Mouse (Mus musculus): ENCODE measurements at regions not wholly inside any gene's neighbourhood (a gene's known extent, or its start where the extent isn't known, plus 50 kb on each side); places are given as distances from the start of the nearest gene placed in this dataset.

DNA sequence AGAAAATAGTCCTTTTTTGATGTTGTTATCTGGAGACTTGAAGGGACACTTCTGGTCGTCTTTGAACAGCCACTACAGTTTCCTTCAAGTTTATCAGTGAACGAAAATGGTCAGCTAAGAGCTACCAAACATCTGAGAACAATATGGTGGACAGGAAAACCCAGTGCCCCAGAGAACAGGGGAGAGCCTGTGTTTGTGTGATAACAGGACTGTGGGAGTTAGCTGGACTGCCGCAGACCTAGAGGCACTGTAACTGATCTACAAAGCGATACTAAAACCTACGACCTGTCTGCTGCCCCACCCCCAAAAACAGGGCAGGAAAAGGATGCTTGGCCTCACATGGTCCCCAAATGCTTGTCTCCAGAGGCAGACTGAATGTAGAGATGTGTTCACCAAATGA is 175.5 kb downstream of the Mreg start:
- no peak for DNase-seq

DNA sequence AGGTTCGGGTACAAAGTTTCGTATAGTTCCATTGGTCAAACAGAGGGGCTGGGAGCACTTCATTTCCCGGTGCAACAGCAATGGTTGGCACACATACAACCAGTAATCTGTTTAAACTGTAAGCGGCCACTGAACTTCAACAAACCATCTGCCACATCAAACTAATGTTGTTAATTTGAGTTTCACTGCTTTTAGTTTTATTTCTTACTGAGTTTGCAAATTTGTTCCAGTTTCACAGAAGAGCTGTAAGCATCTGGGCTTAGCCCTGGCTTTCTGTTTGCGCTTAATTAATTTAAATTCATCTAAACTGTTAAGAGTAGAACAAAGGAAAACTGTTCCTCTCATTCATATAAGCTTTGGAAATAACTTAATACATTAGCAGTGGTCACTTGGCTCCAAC is 176.0 kb downstream of the Mreg start:
- DNase-seq: no peak

DNA sequence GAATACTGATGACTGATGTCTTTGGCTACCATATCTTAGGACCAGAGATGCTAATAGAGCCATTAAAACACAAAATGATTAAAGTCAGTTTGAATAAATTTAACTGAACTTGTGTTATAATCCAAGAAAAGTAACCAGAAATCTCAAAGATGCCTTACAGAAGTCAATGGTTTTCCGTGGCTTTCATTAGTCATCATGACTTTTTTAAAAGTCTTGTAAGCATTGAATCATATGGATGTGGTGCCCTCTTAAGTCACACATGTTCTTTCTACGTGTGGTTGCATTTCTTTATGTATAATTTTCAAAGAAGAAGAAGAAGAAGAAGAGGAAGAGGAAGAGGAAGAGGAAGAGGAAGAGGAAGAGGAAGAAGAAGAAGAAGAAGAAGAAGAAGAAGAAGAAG is 178.2 kb downstream of the Mreg start:
- no peak for DNase-seq

DNA sequence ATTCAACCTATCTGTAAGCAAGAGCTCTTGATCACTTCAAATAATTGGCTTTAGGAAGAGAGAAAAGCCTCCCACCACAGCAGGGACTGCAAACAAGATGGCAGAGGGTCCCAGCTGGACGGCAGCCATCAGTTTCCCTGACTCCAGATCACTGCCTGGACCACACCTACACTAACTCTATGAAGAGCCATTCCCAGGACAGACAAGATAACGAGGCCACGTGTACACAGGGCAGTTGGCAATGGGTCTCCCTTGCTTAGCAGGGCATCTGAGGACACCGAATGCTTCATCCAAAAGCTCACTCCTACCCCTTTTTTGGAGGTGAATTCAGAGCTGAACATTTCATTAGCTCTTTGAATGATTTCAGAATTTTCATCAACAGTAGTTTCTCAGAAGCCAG is 179.9 kb downstream of the Mreg start:
- no peak for DNase-seq

DNA sequence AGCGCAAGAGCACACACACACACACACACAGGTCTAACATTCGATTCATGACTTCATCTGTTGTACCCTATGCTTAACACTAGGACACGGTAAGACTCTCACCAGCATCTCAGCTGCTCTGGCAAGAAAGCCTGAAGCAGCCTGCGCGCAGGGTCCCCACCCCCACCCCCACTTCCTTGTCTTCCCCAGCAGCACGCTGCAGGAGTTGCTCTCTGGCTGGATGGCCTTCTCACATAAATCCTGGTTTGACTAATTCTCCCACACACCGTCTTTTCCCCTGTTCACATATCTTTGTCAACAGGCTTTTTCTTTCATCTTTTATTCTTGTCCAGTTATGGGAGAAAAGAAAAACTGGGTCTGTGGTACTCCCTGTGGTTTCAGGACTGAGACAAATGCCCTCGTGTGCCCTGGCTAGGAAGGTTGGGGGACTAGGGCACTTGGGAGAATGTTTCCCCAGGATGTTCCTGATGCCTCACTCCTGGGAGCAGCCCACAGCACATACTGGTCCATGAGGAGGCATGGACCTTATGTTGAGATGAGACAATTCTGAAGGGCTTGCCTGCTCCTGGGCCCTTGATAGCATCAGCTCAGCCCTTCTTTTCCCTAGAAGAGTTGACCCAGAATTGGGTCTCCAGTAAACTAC is 181.2 kb downstream of the Mreg start:
- DNase-seq: no peak

DNA sequence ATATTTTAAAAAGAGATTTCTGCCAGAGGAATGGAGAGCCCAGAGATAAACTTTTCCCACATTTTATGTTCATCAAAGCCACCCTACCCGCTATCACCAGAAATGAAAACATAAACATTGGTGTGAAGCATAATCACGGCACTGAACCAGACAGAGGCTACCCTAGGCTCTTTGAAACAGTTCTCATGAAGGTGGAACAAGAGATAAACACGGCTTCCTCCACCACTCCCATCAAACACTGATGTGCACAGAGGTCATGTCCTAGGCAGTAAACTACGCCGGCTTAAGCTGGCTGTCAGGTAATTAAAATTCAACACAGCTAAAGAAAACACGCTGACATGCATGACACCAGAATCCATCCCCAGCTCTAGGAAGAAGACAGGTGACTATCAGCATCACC is 182.5 kb downstream of the Mreg start:
- no peak for DNase-seq

DNA sequence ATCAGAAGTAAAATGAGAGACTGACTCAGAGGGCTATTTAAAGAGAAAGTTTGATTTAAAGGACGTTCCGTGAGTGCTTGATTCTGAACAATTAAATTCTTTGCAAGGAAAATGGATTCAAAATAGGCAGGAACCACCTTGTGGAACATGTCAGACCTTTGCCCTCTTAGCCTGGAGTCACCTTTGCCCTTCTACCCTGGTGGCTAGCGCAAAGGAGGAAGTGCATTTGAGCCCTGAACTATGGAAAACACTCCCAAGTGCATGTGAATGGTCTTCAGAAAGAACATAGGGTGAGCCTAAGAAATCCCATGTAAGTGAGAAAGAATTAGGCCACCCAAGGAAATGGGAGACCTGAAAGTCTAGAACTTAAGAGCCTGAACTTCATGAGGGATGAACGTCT is 185.2 kb downstream of the Mreg start:
- no peak for DNase-seq

DNA sequence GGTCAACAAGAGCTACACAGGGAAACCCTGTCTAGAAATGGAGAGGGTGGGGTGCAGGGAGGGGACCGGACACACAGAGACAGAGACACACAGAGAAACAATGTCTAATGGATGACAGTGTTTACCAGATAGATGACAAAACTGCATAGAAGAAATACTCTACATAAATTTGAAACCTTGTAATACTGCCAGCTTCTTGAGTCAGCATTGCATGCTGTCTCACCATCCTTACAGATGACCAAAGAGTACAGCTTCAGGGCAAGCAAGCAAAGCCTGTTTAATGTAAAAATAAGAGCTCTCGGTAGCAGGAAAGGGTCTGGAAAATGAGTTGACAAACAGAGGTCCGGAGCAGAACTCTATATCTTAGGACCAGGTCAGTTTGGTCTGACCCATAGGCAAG is 189.5 kb downstream of the Mreg start:
- no peak for DNase-seq

DNA sequence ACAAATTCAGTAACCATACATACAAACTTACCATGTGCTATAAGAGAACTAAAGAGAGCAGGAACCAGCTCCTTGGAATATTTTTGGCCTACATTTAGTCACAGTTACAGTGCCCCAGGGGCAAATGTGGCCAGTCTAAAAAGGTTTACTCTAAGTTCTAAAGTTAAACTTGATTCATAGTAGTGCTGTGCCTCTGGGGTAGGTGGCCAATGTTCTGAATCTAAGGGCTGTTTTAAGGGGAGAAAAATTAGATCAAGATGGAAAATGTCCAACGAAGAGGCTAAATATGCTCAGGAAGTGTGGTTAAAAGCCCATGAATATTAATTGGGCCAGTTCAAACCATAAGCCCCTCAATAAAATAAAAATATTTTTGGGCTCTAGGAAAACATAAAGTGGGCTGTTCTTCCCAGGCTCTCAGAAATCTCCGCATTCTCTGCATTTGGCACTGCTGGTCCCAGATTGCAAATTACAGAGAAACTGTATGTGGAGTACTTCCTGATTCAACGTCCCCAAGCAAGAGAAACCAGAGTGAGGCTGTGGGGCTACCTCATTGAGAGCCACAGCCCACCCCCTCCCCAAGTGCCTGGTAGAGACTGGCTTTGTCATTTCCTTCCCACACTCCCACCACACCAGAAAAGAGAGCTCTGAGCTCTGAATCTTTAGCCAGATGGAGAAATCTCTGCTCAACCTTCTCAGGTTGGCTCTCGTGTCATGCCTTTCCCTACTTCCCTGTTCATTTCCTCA is 193.5 kb downstream of the Mreg start:
- no peak for DNase-seq

DNA sequence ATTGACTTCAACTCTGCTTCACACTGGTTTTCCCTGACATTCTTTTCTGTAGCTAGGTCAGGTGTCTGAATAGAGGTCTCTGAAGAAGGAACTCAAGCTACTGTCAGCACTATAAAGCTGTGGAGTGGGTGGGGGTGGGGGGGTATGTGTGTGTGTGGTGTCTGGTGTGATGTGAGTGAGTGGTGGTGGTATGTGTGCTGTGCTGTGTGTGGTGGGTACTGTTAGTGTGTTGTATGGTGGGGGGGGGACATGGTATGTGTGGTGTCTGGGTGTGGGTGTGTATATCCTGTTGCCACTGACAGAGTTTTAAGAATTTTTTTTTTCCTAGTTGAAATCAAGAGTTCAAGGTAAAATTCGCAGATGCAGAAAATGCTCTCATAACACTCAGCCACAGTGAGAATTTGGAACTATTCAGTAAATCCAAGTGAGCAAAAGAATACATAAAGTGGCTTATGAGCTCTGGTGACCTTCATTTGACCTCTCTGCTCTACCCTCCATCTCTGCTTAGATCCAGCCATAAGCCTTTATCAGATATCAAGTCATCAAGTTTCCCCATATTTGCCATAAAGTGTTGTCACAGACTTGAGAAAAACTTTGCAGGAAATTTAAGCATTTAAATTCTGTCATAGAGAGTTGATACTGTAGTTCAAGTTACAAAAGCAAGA is 194.2 kb downstream of the Mreg start:
- DNase-seq: no peak

DNA sequence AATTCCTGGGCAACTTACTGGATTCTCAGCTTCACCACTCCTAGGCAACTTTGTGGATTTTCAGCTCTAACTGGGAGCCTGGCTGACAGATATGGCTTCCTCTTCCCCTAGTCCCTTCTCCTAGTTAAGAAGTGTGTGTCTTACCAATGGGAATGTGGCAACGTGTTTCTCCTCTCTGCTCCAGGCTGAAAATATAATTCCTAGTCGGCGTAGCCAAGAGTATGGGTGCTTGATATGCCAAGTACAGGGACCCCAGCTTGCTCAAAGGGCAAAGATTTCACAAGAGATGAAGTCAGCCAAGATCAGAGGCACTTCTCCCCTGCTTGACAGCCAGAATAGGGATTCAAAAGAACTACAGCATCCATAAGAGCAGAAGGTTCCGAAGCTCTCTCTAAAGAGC is 196.6 kb downstream of the Mreg start:
- DNase-seq: no peak

DNA sequence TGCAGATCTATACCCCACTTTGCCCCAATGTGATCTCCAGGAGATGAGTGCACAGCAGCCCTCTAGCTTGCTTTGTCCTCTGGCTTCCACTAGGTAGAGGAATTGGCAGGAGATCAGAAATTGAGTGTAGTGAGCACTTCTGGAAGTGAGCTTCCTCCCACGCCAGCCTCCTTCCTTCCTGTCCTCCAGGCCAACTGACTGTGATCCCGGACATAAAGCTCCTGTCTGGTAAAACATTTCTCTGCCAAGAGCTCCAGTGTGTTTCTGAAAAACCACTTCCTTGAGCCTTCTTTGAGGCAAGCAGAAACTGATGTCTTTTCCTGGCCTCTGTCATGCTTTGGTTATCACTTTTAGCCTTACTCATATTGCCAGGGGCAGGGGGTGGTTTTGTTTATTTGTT is 197.5 kb downstream of the Mreg start:
- DNase-seq: no peak

DNA sequence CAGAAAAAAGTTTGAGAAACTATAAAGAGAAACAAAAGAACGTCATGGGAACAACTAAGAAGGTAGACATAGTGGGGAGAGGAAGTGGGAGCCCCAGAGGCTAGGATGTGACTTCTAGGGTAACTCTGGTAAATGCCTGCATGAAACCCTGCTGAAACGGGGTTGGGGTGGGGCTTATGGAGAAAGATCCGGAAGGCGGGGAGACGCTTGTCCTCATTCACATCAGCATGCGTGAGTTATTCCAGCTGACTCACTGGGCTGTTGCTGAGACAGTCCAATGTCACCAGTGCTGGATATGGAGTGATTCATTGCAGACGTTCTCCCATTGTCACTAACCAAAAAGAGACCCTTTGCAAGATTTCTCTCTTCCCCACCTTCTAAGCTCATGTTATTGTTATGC is 198.2 kb downstream of the Mreg start:
- no peak for DNase-seq

DNA sequence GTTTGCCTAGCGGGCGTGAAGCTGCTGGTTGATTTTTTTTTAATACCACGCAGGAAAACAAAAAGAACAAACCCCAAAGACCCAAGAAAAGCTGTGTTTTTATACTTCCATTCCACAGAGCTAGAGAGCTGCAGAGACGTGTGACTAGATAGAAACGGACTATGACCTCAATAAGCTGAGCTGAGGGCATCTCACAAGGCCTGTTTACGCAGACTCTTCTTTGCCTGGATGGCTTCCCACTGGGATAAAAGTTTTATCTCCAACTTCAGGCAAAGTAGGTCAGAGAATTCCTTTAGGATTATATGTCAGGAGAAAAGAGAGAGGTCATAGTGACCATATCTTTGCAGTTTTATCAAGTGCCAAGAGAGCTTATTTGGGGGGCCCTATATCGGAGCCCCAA is 199.4 kb downstream of the Mreg start:
- DNase-seq: no peak

DNA sequence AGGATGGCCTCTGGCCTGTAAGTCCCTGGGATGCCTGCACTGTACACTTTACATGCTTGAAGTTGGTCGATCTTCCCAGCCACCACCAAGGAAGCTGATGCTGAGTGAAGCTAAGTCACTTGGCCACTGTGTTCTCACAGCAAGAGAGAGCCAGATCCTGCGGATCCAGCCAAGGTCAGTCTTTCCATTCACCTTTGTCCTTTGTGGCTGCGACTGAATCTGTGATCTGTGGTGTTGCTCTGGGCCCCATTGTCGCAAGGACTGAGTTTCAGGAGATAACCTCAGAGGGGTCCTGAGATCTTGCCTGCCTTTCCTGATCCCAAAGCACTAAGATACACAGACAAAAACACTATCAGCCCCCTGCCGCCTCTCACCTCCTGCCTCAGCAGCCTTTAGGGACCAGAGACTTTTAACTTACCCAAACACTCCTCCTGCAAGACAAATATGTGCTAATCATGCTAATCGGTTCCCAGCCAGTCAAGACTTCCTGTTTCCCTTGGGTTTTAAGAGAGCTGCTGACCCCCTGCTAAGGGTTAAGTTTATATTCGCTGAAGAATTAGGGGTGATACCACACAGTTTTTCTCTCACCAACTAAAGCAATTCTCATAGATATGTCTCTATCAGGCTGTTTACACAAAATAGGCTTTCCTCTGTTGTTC is 202.7 kb downstream of the Mreg start:
- DNase-seq: no peak

DNA sequence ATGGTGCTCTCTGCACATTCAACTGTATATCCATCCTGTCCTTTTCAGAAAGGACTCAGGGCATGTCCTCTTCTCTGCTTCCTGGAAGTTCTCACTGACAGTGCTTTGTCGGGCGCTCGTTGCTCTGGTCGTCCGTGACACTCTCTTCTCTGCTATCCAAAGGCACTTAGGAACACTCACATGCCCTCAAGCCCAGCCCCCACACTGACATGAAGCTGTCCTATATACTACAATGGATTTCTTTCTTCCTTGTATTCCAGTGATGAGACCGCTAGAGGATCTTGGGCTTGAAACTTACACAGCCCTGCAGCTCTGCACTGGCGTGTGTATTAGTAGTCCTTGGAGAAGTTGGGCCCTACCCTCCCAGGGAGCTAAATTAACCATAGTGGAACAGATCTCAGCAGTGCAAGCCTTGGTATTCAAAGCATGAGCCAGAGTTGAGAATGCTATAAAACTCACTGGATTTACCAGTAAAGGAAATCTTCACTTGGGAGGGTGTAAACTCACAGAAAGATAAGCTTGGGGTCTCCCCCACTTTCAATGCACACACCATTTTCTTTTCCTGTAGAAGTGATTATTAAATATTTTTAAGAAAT is 205.3 kb downstream of the Mreg start:
- DNase-seq: no peak

DNA sequence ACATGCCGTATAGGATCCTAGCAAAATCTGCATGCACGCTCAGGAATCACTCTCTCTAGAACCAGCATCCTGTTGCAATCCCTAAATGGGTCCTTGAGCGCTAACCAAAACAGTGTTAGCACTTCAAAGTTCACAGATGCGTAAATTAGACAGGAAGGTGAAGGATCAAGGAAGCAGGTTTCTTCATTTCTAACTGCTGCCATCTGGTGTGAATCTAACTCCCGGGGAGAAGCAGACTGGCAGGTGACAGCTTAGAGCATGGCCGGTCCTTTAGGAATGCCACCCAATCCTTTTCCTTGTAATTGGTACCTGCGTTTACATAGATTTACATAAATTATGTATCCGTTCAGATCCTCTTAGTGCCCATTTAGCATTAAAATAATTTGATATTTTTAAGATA is 206.2 kb downstream of the Mreg start:
- DNase-seq: no peak

DNA sequence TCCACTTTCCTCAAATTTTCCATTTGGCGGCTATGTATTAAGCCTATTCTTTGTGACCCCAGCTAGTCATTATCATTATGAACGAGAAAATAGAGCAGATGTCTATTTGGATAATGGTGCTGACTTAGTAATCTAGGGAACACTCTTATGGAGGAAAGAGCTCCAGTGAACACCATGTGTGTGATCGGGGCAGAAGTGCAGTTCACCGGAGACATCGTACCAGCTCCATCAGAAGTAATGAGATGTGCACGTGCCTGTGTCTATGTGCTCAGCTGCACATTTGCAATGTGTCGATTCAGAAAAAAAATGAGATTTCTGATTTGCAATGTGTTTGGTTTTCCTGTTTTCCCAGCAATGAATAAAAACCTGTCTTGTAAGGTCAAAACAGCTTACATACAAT is 206.6 kb downstream of the Mreg start:
- no peak for DNase-seq

DNA sequence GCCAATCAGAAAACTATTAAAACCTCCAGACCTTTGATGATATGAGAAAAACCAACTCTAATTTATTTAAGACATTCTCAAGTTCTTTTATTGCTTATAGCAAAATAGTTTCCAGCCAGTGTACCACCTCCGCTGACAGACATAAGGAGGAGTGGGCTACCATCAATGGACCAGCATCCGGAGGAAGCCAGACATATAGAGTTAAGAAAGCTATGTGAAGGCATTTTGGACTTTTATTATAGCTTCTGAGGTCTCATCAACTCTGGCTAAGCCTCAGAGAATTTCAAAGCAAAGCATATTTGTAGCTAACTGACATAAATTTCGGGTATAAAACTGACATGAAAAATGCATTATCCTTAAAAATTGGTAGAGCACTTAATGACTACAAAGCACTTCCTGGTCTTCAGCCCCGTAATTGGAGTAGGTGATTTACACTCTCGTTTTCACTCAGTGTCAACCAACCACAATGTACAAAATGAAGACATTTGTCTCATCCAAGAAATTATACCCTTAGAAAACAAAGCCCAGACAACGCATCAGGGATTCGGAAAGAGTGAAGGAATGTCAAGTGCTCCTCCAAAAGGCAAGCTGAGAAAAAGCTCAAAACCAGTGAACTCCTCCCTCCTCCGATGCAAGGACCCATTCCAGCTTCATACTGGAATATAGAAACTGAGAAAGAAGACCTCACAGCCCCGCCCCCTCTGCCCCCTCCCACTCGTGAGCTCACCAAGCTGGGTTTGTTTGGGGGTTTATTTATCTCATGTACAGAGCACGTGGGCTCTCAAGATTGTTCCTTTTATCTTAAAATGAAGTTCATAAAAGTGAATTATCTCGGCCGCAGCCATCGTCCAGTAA is 208.5 kb downstream of the Mreg start:
- no peak for DNase-seq

DNA sequence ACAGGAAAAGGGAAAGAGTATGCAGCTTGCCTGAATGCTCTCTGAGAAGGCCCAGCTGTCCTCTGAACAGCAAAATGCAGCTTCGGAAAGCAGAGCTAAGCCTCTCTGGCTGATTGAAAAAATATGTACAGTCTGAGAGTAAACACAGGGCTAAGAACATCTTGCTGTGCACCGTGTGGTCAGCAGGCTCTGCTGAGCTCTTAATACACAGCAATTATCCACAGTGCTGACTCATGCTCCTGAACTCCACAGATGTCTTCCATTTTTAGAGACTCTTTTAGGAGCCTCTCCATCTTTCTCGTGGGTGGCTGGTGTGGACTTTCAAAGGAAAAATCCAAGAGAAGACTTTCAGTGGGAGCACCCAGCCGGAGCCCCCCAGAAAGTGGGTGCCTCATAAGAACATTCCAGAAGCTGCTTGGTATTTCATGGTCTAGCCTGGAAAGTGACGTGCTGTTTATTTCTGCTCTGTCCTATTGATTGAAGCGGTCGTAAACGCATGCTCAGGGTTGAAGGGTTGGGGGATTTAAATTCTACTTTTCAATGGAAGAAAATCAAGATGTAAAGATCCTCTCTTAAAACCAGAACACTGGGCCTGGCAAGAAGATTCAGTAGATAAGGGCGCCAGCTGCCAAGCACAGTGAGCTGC is 209.5 kb downstream of the Mreg start:
- no peak for DNase-seq

DNA sequence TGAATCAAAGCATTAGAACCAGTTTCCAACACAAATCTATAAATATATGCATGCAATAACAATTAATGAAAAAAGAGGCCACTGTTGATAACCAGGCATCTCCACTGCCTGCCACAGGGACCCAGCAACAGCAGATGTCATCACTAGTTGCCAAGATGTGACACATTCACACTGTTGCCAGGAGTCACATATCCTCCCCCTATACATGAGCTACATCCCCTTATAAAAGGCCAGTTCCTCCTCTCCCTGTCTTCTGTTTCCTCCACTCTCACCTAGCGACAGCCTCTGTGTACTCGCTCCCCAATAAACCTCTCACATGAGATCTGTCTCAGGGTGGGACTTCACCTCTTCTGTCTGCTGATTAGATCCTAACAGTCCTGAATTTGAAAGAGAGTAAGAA is 211.4 kb downstream of the Mreg start:
- no peak for DNase-seq

DNA sequence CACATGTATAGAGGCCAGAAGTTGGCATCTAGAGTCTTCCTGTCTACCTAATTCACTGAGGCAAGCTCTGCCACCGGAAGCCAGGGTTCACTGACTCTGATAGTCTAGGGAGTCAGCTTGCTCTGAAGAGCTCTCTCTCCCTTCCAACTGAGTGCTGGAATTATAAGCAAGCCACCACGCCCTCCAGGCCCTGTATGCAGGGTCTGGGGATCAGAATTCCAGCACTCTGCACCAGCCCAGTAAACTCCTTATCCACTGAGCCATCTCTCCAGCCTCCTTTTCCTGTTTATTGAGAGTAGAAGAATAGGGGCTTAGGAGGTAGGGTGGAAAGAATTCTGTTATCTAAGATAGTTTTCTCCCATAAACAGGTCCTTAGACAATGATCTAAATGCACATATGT is 215.3 kb downstream of the Mreg start:
- no peak for DNase-seq

Data from thymus, postnatal 4 days (tissue).